Mouse (Mus musculus): Measurements from ENCODE around the gene Lgalsl.

The Lgalsl gene

DNA sequence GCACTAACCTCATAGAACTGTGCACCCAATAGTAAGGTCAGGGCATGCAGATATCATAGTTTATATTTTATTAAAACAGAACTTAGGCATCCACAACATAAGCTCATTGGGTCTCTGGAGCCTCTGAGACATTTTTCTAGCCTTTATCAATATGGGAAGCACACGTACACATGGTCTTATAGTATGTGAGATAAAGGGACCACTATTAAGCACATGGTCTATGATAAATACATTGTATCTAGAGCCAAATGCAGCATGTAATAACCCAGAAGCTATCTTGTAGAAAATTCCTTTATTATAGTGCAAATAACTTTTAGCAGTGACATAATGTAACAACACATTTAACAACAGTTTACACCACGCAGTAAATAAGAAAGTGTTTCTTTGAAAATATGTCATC is 7.6 kb downstream of the Lgalsl start:
- DNase-seq: no peak

DNA sequence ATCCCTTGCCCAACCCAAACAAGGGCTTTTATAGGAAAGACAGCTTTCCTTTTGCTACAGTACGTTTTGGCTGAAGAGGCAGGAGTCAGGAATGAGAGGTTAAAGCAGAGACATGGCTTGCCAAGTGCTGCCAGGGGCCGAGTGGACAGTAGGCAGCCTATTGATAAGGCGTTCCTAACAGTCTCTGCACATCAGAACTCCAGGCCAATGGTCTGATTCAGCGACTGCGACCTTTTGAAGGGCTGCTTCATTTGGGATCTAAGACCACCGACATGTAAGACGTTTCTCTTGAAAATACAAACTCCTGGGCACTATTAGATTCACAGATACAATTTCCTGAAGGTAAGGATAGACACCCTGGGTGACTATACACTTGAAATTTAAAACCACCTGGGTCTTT is 9.5 kb downstream of the Lgalsl start:
- no peak for DNase-seq

DNA sequence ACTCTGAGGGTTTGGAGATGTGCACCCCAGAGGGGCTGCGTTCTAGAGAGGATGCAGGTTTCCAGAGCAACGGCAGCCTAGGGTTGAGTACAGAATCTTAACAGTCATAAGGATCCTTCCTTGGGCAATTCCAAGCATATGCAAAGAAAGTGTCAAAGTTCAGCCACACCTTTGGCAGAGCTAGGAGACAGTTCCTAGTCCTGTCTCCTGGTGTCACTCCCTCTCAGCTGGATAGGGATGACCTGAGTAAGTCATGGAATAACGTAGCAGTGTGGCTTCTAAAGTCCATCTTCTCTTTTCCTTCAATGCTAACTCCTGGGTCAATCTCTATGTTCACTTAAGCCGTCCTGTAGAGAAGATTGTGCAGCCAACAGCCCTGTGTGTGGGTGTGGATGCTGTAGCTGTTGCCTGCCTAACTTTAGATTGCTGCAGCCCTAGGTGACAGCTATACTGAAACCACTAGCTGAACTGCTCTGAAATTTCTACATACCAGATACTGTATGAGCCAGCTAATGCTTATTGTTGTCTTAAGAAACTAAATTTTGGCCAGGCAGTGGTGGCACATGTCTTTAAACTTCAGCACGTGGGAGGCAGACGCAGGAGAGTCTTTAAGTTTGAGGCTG is 16.8 kb downstream of the Lgalsl start:
- DNase-seq: no peak

DNA sequence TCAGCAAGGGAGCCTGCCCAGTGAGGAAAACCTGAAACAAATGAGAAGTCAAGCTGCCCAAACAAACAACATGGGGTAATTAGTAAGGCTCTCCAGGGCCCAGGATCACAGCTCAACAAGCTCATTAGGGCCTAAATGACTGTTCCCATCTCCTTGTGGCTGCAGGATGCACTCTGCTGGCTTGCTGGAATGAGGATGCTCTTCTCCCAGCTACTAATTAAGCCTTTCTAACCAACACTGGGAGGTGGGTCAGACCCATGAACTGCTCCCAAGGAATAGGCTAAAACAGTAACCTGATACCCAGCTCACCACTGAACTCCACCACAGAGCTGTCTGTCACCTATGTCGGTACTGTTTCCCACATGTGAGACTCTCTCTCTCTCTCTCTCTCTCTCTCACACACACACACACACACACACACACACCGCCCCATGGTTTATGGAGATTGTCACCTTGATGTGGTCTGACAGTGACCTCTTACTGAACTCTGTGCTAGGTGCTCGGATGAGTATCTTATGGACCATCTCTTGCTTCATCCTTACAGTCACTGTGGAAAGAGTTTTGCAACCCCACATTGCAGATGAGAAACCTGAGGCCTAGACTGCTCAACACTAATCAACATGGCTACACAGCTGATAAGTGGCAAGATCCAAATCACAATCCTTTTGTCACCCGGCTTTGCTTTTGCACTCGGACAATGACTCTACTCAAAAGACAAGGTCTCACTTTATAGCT is 18.5 kb downstream of the Lgalsl start:
- no peak for DNase-seq

DNA sequence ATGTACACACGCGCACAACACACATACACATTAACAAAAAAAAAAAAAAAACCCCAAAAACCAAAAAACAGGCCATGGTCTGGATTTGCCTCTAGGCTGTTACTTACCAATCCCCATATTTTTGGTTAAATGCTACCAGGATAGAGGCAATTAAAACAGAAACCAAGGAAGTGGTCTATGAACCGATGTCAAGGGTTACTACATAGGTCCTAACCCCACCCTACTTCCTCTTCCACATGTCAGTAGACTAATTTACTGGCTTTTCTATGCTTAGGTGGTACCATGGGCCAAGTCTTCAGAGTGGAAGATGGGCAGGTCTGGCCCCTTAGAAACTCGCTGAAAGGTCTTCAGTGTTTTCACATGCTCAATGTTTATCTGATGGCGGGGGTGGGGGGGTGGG is 24.2 kb downstream of the Lgalsl start:
- no peak for DNase-seq

DNA sequence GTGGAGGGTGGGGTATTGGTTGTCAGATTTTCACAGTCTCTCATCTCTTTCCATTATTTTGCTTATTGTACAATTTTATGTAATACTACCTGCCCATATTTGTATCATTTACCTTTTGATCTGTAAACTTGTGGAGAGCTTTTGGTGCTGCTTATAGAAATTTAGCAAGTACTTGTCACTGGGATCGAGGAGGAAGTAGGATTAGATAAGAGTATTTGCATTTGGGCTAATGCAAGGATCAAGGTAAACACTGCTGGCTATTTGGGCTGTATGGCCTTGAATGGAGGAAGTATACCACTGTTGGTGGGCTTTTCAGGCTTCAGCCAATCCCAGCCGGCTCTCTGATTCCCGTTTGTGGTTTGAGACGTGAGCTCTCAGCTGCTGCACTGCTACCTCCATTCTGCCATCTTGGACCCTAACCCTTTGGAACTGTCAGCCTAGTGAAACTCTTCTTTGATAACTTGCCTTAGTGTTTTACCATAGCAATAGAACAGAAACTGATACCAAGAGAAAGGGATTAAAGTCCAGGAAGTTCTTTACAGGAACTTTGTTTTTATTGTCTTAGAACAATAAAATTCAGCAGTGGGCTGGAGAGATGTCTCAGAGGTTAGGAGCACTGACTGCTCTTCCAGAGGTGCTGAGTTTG is 25.1 kb downstream of the Lgalsl start:
- DNase-seq: no peak

DNA sequence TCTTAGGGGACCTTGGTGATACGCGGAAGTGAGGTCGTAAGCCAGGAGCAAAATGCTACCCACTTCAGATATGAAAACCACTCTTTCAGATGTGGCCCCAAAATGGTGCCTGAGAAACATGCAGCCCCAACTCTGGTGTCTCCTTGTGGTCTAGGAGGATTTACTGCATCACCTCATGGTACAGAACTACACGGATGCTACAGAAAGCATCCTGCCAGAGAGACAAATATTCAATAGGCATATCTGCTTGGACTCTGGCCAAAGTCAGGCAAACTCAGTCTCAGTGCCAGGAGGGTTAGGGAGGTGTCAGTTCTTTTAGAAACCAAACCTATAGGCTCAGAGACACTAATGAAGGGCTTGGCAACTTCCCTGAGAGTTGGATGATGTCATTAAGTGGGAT is 26.4 kb downstream of the Lgalsl start:
- no peak for DNase-seq

DNA sequence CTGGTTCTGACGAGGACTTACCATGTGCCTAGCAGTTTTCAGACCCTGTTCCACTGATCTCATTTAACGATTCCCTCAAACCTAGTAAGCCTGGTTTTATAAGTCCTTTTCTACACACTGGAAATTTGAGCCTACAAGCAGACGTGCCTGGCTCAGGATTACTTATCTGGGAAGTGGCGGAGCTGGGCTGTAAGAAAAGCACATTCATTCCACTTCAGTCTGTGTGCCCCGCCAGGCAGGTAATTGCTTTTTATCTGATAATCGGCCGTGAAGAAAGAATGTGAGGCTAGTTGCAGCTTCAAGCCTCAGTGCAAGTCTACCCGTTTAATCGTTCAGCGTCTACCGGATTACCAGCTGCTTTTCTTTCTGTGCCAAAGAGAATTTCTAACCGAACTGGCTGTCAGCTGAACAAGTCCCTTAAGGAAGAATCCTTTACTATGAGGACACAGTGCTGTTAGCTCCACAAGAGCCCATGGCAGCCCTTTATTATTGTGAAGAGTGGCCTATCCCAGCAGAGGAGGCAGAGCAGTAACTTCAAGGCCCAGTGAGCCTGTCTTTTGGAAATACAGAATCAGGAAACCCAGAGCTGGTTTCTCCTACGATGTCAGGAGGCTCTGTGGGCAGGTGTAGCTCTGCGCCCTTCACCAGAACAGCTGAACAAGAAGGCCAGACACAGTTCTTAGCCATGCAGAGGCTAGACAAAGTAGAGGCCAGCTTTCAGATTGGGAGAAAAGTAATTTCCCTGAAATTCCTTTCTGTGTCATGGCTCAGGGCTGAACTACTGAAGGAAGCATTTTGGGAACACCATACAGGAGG is 30.4 kb downstream of the Lgalsl start:
- DNase-seq: no peak

DNA sequence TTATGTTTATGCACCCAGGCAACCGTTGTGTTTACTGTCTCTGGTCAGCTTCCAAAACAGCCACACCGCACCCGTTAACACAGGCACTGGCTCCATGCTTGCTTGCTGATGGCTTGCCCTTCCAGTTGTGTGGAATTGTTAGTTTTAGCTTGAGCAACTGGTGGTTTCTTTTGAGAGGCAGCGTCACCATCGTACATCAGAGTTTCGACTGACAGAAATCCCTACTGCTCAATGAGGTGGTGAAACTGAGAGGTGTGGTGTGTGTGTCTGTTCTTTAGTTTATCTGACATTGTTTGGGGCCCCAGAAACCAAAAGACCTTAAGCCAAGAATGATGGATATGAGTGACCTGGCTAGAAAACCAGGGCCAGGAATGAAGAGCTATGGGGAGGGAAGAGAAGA is 33.0 kb downstream of the Lgalsl start:
- DNase-seq: no peak

DNA sequence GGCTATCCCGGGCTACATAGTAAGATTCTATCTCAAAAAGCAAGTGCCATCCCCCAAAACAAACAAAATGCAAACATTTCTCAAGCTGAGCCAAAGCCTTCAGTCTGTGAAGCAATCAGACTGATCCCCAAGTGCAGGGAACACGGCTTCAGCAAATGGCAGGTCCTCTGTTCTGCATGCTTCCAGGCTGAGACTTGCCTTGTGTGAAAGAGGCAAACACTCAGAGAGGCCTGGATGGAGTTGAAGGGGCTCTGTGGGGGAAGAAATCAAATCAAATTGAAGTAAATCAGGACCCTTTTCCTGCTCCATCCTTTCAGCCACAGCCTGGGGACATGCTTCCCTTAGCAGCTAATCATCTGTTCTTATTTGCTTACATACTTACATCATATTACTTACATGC is 35.4 kb downstream of the Lgalsl start:
- no peak for DNase-seq

DNA sequence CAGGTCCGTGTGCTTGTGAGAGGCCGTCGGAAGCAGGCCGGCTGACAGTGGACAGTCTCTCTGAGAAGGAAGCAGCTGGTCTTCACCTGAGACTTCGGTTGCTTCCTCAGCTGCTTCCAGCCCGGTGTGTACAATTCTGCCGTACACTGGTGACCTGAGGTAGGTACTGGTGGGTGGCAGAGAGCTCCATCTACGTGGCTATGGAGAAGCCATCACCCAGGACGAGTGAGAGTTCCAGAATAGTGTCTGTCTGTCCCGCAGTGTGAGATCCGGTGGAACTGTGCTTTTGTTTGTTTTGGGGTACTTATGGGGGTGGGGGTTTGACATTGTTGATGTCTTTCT is 36.0 kb downstream of the Lgalsl start:
- peak; percentile 6 for DNase-seq

DNA sequence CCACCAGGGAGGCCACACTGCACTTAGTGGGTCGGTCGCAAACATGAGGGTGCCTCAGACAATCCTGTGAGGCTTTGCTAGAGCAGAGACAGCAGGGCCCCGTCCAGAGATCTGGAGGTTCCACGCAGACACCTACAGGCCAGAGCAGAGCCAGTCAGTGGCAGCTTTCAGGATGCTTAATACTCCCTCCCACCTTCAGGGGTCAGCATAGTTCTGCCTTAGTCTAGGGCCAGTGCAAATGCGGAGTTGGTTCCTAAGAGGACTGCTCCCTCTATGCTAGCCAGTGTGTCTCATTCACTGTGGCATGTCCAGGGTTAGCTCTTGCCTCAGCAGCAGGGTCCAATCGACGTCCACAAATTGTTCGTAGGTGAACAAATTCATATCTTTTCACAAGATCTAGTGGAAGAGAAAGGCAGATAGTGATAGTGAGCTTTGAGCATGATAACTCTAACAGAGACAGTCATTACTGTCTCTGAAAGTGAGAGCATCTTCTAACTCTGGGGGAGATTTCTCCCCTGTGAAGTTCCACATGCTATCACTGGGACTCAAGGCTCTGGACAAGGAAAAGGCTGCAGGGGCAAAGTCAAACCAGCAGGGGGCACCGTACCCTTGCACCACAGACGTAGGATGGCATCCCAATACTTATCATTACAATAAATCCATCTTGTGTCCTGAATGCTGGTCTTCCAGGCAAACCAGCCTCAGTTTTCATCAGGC is 36.5 kb downstream of the Lgalsl start:
- DNase-seq: peak; percentile 80

DNA sequence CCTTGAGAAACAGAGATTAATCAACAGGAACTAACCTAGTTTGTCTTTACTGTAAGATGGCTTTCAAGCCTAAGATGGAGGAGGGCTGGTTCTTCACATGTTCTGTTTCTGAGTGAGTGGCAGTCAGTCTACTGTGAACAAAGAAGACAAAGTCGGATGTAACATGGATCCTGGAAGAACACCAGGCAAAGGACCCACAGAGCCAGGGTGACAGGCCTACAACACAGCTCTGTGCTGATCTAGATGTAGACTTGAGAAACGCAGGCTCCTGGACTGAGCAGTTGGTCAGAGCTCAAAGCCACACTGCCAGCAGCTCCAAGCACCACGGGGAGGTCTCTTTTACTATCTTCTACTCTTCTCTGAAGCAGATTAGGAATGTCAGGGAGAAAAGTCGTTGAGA is 37.2 kb downstream of the Lgalsl start:
- no peak for DNase-seq

DNA sequence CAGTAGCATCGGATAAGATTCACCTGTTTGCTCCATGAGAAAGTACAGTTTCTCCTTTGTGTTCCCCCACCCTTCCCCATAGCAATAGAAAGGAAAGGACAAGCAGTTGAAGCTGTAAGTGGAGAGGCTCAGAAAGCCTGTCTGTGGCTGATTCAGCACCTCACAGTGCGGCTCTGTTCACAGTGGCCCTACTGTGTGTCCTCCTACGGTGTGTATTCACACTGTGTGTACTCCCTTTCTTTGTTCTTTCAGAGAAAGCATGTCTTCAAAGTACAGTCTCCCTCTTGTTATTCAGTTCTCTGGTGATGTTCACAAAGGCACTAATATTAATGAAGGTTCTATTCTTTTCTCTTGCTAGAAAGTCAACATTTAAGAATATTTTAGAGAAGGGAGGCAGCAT is 38.2 kb downstream of the Lgalsl start:
- no peak for DNase-seq

DNA sequence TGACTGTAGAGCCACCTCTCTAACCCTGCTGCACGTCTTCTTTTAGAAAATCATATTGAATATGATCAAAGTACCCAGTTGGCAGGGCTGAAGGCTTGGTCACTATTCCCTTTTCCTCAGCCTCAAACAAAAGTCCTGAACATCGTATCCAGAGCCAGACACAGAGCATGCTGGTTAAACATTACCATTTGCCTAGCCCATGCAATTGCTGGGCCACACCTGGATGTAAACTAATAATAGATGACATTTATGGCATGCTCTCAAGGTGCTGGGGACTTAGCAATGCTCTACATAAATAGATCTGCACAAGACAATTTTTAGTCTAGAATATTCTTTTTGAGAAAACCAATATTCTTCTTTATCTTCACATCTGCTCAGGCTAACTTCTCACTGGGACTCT is 39.5 kb downstream of the Lgalsl start:
- no peak for DNase-seq

DNA sequence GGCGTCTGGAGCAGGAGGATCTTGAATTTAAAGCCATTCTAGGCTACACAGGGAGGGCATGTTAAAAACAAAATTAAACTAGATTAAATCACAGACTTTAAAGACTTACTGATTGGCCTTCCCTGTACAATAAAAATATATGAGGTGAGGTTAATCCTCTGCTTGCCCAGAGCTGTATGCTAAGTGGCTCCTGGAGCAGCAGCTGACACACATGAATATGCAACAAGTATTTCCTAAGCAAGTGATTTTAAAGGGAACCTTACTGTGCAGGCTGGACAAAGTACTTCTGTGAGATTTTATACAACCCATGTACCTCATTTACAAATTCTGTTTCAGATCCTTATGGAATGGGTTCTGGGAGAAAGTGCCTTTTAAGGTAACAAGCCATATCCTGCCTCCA is 41.8 kb downstream of the Lgalsl start:
- DNase-seq: no peak

DNA sequence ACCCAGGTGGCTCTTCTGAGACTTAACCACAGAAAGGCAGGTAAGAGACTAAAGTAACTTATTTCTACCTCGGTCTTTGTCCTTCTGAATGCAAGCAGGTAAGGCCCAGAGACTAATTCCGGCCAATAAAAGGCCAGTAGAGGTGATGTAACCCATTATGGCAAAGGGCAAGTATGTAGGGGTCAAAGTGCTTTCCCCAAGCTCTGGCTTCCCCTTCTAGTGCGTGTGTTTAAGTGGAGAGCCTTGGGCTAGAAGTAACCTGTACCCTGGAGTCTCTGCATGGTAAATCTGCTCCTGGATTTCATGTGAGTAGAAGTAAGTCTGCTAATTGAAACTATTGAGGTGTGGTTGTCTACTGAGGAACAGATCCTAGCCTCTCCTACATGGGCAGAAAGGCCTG is 42.8 kb downstream of the Lgalsl start:
- no peak for DNase-seq

DNA sequence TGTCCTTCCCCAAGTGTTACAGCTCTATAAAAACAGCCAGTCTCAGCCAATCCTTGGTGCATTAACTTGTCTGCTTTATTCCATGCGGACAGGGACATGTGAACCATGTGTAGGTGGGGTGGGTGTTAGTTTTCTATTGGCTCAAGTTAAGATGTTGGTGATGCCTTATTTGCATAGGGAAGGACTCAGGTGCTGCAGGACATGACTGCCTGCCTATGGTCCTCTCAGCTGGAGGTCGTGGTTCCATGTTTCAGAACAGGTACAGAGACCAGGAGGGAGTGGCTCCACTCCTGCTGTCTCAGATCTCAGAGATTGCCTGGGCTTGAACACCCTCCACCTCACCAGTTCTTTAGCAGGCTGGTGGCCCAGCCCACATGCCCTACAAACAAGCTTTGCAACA is 44.7 kb downstream of the Lgalsl start:
- no peak for DNase-seq

DNA sequence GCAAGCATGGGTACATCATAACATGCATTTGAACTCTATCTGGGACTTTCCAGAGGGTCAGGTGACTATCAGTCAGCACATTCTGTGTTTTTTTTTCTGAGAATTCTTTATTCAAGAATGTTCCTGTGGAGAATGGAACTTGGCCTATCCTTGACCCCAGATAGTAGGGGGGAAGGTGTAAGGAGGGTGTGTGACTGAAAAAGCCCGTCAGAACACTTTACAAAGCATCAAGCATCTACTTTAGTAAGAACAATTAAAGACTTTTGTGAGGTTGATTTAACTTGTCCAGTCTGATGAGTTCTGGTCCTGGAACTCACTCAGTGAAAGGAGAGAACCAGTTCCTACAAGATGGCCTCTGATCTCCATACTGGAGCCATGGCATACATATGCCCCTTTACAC is 45.7 kb downstream of the Lgalsl start:
- no peak for DNase-seq

DNA sequence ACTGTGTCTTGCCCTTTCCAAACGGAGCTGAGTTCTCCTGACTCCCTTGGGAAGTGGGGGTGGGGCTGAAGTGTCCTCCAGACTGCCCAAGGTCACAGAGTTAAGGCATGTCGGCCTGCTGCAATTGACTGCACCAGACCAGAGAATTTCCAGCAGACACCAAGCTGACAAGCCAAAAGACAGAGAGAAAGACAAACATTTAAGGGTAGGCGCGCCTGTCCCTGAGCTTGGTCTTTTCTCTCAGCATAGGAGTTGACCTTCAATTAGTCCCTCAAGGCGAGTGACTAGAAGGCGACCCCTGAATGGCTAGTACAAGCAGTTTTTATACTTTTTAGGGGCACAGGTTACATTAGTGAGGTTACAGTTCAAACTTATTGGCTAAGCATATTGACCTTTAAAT is 46.1 kb downstream of the Lgalsl start:
- DNase-seq: no peak

DNA sequence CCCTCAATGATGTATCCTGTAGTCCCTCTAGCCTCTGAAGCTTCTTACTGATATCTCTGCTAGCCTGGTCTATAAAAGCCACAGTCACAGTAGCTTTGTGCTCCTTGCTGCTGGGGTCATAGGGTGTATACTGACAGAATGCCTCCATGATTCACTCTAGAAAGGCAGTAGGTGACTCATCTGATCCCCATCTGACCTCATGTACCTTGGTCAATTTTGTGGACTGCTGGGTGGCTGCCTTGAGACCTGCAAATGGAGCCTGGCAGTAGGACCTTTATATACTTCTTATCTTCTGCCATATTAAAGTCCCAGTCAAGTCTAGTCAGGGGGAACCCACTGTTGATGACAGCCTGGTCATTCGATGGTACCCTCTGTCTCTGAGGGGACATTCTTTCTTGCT is 47.4 kb downstream of the Lgalsl start:
- no peak for DNase-seq

DNA sequence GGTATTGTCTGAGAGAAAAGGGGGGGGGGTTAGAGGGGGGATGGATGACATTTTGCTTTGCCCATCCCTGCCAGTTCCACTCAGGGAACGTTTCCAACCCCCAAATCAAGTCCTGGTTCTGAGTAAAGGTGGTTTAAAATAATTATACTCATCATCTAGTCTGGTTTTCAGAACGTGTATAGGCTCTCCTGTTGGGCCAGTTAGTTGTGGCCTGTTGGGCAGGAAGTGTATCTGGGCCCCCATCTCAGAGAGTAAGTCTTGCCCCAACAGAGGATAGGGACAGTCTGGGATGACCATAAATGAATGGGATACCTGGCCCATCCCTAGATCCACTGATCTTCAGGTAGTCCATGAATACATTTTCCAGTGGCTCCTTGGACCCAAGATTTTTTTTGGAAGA is 48.2 kb downstream of the Lgalsl start:
- DNase-seq: no peak

DNA sequence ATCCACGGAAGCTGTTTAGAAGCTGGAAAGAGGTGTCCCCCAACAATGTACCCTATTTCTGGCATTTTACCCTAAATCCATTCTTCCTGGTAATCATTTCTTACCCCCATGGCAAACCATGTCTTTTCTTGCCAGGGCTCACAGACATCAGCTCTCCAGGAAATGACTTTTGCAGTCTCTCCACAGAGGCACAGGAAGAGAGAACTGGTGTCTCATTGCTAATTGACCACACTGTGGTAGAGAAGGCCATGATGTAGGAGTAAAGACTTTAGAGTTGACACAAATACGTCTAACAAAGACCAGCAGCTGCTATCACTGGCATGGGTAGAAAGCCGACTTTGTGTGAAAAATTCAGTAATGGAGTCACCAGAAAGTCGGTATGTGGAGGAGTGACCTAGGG is 50.5 kb downstream of the Lgalsl start:
- DNase-seq: no peak

All from thymus, postnatal 14 days (tissue).